ENCODE assay signal across 8 mouse cellular contexts in genomic region chr11:96271541-96272011, GRCm38 (mm10). TPM values are rescaled to one million over a fixed set of nuclear protein-coding genes. Genes with fewer than 3 reads are reported as not detected.
DNase-seq lines count a peak whose midpoint lies in the region; ATAC-seq lines count a peak whose summit lies in the region.

No protein-coding gene starts in this region.

- H3K4me2 ChIP-seq in lung, embryonic 15.5 days = peak overlapping the region; percentile 57
- H3K4me2 ChIP-seq in kidney, embryonic 15.5 days = peak overlapping the region; percentile 96
- H3K4me2 ChIP-seq in neural tube, embryonic 14.5 days (ENCODE audit: low read depth, low read length) = peak overlapping the region; percentile 100

- DNase-seq in lung, postnatal 36 days = no peak
- no peak for DNase-seq in layer of hippocampus, postnatal 14 days (ENCODE audit: low spot score in 2 of 2)
- DNase-seq in left cerebral cortex, postnatal 25 days (ENCODE audit: low spot score in 2 of 2) = no peak
- no peak for DNase-seq in left cerebral cortex, adult 8-10 months (ENCODE audit: low spot score in 2 of 2)

- H3K4me3 ChIP-seq in lung, embryonic 15.5 days = peak overlapping the region; percentile 36
- peak overlapping the region; percentile 54 for H3K4me3 ChIP-seq in brown adipose tissue, adult 24 weeks (ENCODE audit: insufficient read depth, low read depth, low read length)
- H3K4me3 ChIP-seq in kidney, embryonic 15.5 days (replicated peaks) = peak overlapping the region; percentile 72
- H3K4me3 ChIP-seq in neural tube, embryonic 14.5 days (ENCODE audit: low read depth, low read length) = peak overlapping the region; percentile 95

- under 1% methylated on average over 52 of the region's 52 CpGs for WGBS in lung, embryonic 15.5 days
- 0% methylated on average over 52 of the region's 52 CpGs for WGBS in kidney, embryonic 15.5 days
- WGBS in neural tube, embryonic 14.5 days = under 1% methylated on average over 52 of the region's 52 CpGs

- ATAC-seq in lung, embryonic 15.5 days (ENCODE audit: borderline replicate concordance, extremely low read depth, low FRiP score, low TSS enrichment) = peak; percentile 60; the same call in 1 of the 2 replicates
- peak; percentile 63 for ATAC-seq in kidney, embryonic 15.5 days (replicated peaks; ENCODE audit: low FRiP score)
- peak; percentile 25; the same call in 1 of the 2 replicates for ATAC-seq in neural tube, embryonic 14.5 days (ENCODE audit: low read depth)

- H3K9me3 ChIP-seq in lung, embryonic 15.5 days = no peaks in the 10 kb centered on the region
- H3K9me3 ChIP-seq in kidney, embryonic 15.5 days (replicated peaks) = no peaks in the 10 kb centered on the region
- no peaks in the 10 kb centered on the region for H3K9me3 ChIP-seq in neural tube, embryonic 14.5 days (ENCODE audit: control insufficient read depth, low read length)

- H3K9ac ChIP-seq in lung, embryonic 15.5 days = no peak overlapping the region
- peak overlapping the region; percentile 89 for H3K9ac ChIP-seq in kidney, embryonic 15.5 days
- H3K9ac ChIP-seq in neural tube, embryonic 14.5 days (replicated peaks; ENCODE audit: low read depth, low read length) = peak overlapping the region; percentile 100

- peaks cover 34% of the 10 kb centered on the region for H3K4me1 ChIP-seq in lung, embryonic 15.5 days
- no peaks in the 10 kb centered on the region for H3K4me1 ChIP-seq in brown adipose tissue, adult 24 weeks (ENCODE audit: control insufficient read depth, insufficient read depth, insufficient read length, low read length)
- peaks cover 87% of the 10 kb centered on the region for H3K4me1 ChIP-seq in kidney, embryonic 15.5 days
- peaks cover 50% of the 10 kb centered on the region for H3K4me1 ChIP-seq in neural tube, embryonic 14.5 days (ENCODE audit: control insufficient read depth, insufficient read depth, low read length)

- no peaks in the 10 kb centered on the region for H3K36me3 ChIP-seq in lung, embryonic 15.5 days
- H3K36me3 ChIP-seq in kidney, embryonic 15.5 days = peaks cover 13% of the 10 kb centered on the region
- no peaks in the 10 kb centered on the region for H3K36me3 ChIP-seq in neural tube, embryonic 14.5 days (ENCODE audit: control insufficient read depth, insufficient read depth, low read length)

- H3K27me3 ChIP-seq in lung, embryonic 15.5 days = peaks cover 99% of the 10 kb centered on the region
- H3K27me3 ChIP-seq in kidney, embryonic 15.5 days = peaks cover 24% of the 10 kb centered on the region
- no peaks in the 10 kb centered on the region for H3K27me3 ChIP-seq in neural tube, embryonic 14.5 days (ENCODE audit: control insufficient read depth, insufficient read depth, low read length)

- intact Hi-C loops in left cerebral cortex, postnatal 25 days (cut with DNase I) = no loop called here

- H3K27ac ChIP-seq in lung, embryonic 15.5 days = no peak overlapping the region
- H3K27ac ChIP-seq in brown adipose tissue, adult 24 weeks (replicated peaks; ENCODE audit: low read depth, low read length) = no peak overlapping the region
- H3K27ac ChIP-seq in kidney, embryonic 15.5 days = peak overlapping the region; percentile 98
- peak overlapping the region; percentile 100 for H3K27ac ChIP-seq in neural tube, embryonic 14.5 days (ENCODE audit: low read depth, low read length)

RNA-seq across cellular contexts. Expression of gene Hoxb9, which starts 0.3 kb away (rescaled TPM):
- 0.25 and 0.27 TPM in 2 replicates for polyA plus RNA-seq in lung, embryonic 15.5 days (2015; fragmentation: Nextera tagmentation; extraction: Ambion mirVana)
- polyA plus RNA-seq in brown adipose tissue, adult 24 weeks (2012; ENCODE audit: insufficient read depth, insufficient read length, missing spikeins) = not detected in 2 replicates
- polyA plus RNA-seq in kidney, embryonic 15.5 days (2015; fragmentation: Nextera tagmentation; extraction: Ambion mirVana) = 22.3 and 27.2 TPM in 2 replicates
- polyA plus RNA-seq in neural tube, embryonic 14.5 days (2014; fragmentation: Nextera tagmentation; extraction: Ambion mirVana) = 106 and 114 TPM in 2 replicates
- total RNA-seq in layer of hippocampus, postnatal 14 days (2021) = not detected
- total RNA-seq in left cerebral cortex, postnatal 25 days (2021) = not detected
- under 1 TPM in 1 of 4 experiments, not detected in 3; 0.16 TPM for total RNA-seq in left cerebral cortex, adult 8-10 months (2022)

RNA-seq across cellular contexts. Expression of gene Hoxb8, which starts 10.1 kb away (rescaled TPM):
- polyA plus RNA-seq in lung, embryonic 15.5 days (2015; fragmentation: Nextera tagmentation; extraction: Ambion mirVana) = 0.91 and 1.0 TPM in 2 replicates
- polyA plus RNA-seq in brown adipose tissue, adult 24 weeks (2012; ENCODE audit: insufficient read depth, insufficient read length, missing spikeins) = 0.58 and 1.9 TPM in 2 replicates
- 8.9 and 9.8 TPM in 2 replicates for polyA plus RNA-seq in kidney, embryonic 15.5 days (2015; fragmentation: Nextera tagmentation; extraction: Ambion mirVana)
- 78.6 and 120 TPM in 2 replicates for polyA plus RNA-seq in neural tube, embryonic 14.5 days (2014; fragmentation: Nextera tagmentation; extraction: Ambion mirVana)
- total RNA-seq in layer of hippocampus, postnatal 14 days (2021) = not detected
- total RNA-seq in left cerebral cortex, postnatal 25 days (2021) = not detected
- total RNA-seq in left cerebral cortex, adult 8-10 months (2022) = not detected

RNA-seq across cellular contexts. Expression of gene Hoxb7, which starts 14.8 kb away (rescaled TPM):
- polyA plus RNA-seq in lung, embryonic 15.5 days (2015; fragmentation: Nextera tagmentation; extraction: Ambion mirVana) = 2.5 and 3.0 TPM in 2 replicates
- 2.1 and 2.6 TPM in 2 replicates for polyA plus RNA-seq in brown adipose tissue, adult 24 weeks (2012; ENCODE audit: insufficient read depth, insufficient read length, missing spikeins)
- polyA plus RNA-seq in kidney, embryonic 15.5 days (2015; fragmentation: Nextera tagmentation; extraction: Ambion mirVana) = 58.5 and 62.7 TPM in 2 replicates
- 120 and 133 TPM in 2 replicates for polyA plus RNA-seq in neural tube, embryonic 14.5 days (2014; fragmentation: Nextera tagmentation; extraction: Ambion mirVana)
- not detected for total RNA-seq in layer of hippocampus, postnatal 14 days (2021)
- not detected for total RNA-seq in left cerebral cortex, postnatal 25 days (2021)
- not detected for total RNA-seq in left cerebral cortex, adult 8-10 months (2022)

RNA-seq across cellular contexts. Expression of gene Hoxb6, which starts 20.7 kb away (rescaled TPM):
- 15.2 and 16.9 TPM in 2 replicates for polyA plus RNA-seq in lung, embryonic 15.5 days (2015; fragmentation: Nextera tagmentation; extraction: Ambion mirVana)
- polyA plus RNA-seq in brown adipose tissue, adult 24 weeks (2012; ENCODE audit: insufficient read depth, insufficient read length, missing spikeins) = 0.91 and 1.9 TPM in 2 replicates
- 47.1 and 49.1 TPM in 2 replicates for polyA plus RNA-seq in kidney, embryonic 15.5 days (2015; fragmentation: Nextera tagmentation; extraction: Ambion mirVana)
- polyA plus RNA-seq in neural tube, embryonic 14.5 days (2014; fragmentation: Nextera tagmentation; extraction: Ambion mirVana) = 138 and 141 TPM in 2 replicates
- not detected for total RNA-seq in layer of hippocampus, postnatal 14 days (2021)
- not detected for total RNA-seq in left cerebral cortex, postnatal 25 days (2021)
- not detected for total RNA-seq in left cerebral cortex, adult 8-10 months (2022)

RNA-seq across cellular contexts. Expression of gene Hoxb5, which starts 31.6 kb away (rescaled TPM):
- polyA plus RNA-seq in lung, embryonic 15.5 days (2015; fragmentation: Nextera tagmentation; extraction: Ambion mirVana) = 46.1 and 54.1 TPM in 2 replicates
- 1.1 and 1.2 TPM in 2 replicates for polyA plus RNA-seq in brown adipose tissue, adult 24 weeks (2012; ENCODE audit: insufficient read depth, insufficient read length, missing spikeins)
- 18.8 and 20.2 TPM in 2 replicates for polyA plus RNA-seq in kidney, embryonic 15.5 days (2015; fragmentation: Nextera tagmentation; extraction: Ambion mirVana)
- polyA plus RNA-seq in neural tube, embryonic 14.5 days (2014; fragmentation: Nextera tagmentation; extraction: Ambion mirVana) = 49.1 and 52.4 TPM in 2 replicates
- total RNA-seq in layer of hippocampus, postnatal 14 days (2021) = not detected
- not detected for total RNA-seq in left cerebral cortex, postnatal 25 days (2021)
- total RNA-seq in left cerebral cortex, adult 8-10 months (2022) = not detected

Comparison
In these comparisons a context has a peak if more than half of its experiments do, and no peak if none do; other contexts are left out.
1. H3K27ac ChIP-seq: peak in kidney, embryonic 15.5 days (single experiment) and neural tube, embryonic 14.5 days (single experiment); none in lung, embryonic 15.5 days (single experiment) and brown adipose tissue, adult 24 weeks (single experiment).
2. H3K4me3 ChIP-seq: peak in every context shown above with its lines; median percentile 95 in neural tube, embryonic 14.5 days; 72 in kidney, embryonic 15.5 days; 54 in brown adipose tissue, adult 24 weeks; 36 in lung, embryonic 15.5 days.
3. RNA of gene Hoxb9, which starts 0.3 kb away (polyA plus RNA-seq): 106 to 114 TPM in neural tube, embryonic 14.5 days and 22.3 to 27.2 TPM in kidney, embryonic 15.5 days; 0.25 to 0.27 TPM in lung, embryonic 15.5 days and not detected in brown adipose tissue, adult 24 weeks; every median in the first group is over 10 times any median in the second.
4. RNA of gene Hoxb7, which starts 14.8 kb away (polyA plus RNA-seq): 120 to 133 TPM in neural tube, embryonic 14.5 days and 58.5 to 62.7 TPM in kidney, embryonic 15.5 days; 2.5 to 3.0 TPM in lung, embryonic 15.5 days and 2.1 to 2.6 TPM in brown adipose tissue, adult 24 weeks; every median in the first group is over 10 times any median in the second.
5. Peak in every context shown above with its lines, with median percentiles within 50 percentile points of each other: ATAC-seq and H3K4me2 ChIP-seq.